Mouse (Mus musculus) brain, embryonic 14.5 days (tissue): ENCODE measurements around the gene Gnai2. TPM values are rescaled to one million over a fixed set of nuclear protein-coding genes. Genes with fewer than 3 reads are reported as not detected.
"Not testable (repeated sequence)": the region's sequence is repeated elsewhere in the genome, so short reads cannot be mapped to it uniquely, and the experiment has no call there.

ENCODE experiments used
- DNase-seq: peaks from one replicate; pipeline ENCODE4 v3.0.0-alpha.2; 2011; ENCODE audit warnings: low read depth
- CTCF ChIP-seq: fragments of 200-500 bp; IDR thresholded peaks from 2 replicates; pipeline ENCODE4 v1.5.1; 2012; ENCODE audit warnings: inconsistent platforms, mild to moderate bottlenecking, moderate library complexity, borderline replicate concordance; ENCODE audit not compliant: insufficient read depth, insufficient read length; ENCODE audit errors: extremely low read depth
- POLR2A ChIP-seq: fragments of 200-500 bp; IDR thresholded peaks from 2 replicates; pipeline ENCODE4 v1.6.1; 2012; ENCODE audit warnings: mild to moderate bottlenecking, inconsistent platforms, borderline replicate concordance; ENCODE audit not compliant: poor library complexity, insufficient read depth, insufficient read length, severe bottlenecking; ENCODE audit errors: extremely low read depth
- polyA plus RNA-seq: library from polyadenylated mRNA; depleted of rRNA; stranded (reverse); fragments of >200 nt; gene quantifications from 2 replicates; pipeline ENCODE4 v1.2.3, GENCODE M21; 2012; rRNA removed

Gene Gnai2
- polyA plus RNA-seq, 1 experiment, result 488 TPM

DNA sequence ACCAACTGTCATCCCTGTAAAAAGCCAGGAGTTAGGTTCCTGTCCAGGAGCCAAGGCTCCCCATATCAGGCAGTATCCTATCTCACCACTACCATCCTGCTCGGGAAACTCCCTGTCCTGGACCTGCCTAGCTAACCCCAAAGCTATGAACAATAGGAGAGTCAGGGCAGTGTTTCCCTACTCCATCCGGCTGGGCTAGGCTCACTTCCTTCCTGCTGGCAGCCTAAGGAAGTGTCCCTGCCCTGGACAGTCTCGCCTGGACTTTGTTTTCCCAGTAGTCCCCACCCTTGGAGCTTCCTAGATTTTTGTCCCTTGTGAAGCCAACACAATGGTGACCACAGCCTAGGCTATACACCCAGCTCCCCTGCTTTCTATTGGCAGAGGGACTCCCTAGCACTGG is 68.3 kb downstream of the Gnai2 start:
- no peak for TF ChIP-seq CTCF
- no peak for TF ChIP-seq POLR2A
- DNase-seq, result no peak

GRCm38 (mm10) chr9:107566041-107566709 is 69.0 kb downstream of the Gnai2 start:
- peak; percentile 81 for TF ChIP-seq CTCF
- TF ChIP-seq POLR2A, result no peak
- DNase-seq, result peak; percentile 75

- DNase-seq, result not testable (repeated sequence)
- 0 out of 2 replicates have a peak, but pooled peaks have one; percentile 21 for TF ChIP-seq CTCF
These were observed 69.6 kb downstream of the Gnai2 start for GRCm38 (mm10) chr9:107565556-107565955.

Other genes starting within 250 kb of the Gnai2 start
- 105 and 143 TPM in 2 replicates for gene Cacna2d2, start 235.8 kb downstream of the Gnai2 start, polyA plus RNA-seq
- gene Tmem115, start 101.4 kb downstream of the Gnai2 start, polyA plus RNA-seq, result 37.3 and 42.1 TPM in 2 replicates
- gene Cyb561d2, start 93.2 kb downstream of the Gnai2 start, polyA plus RNA-seq, result 34.3 and 45.7 TPM in 2 replicates
- gene Nprl2, start 93.1 kb downstream of the Gnai2 start, polyA plus RNA-seq, result 74.5 and 109 TPM in 2 replicates
- 7.4 and 8.4 TPM in 2 replicates for gene Zmynd10, start 88.1 kb downstream of the Gnai2 start, polyA plus RNA-seq
- gene Rassf1, start 83.8 kb downstream of the Gnai2 start, polyA plus RNA-seq, result 31.5 and 34.2 TPM in 2 replicates
- gene Tusc2, start 72.1 kb downstream of the Gnai2 start, polyA plus RNA-seq, result 97.6 and 109 TPM in 2 replicates
- 50.6 and 55.4 TPM in 2 replicates for gene Hyal2, start 67.4 kb downstream of the Gnai2 start, polyA plus RNA-seq
- 3.3 and 5.6 TPM in 2 replicates for gene Hyal1, start 58.4 kb downstream of the Gnai2 start, polyA plus RNA-seq
- 28.8 and 32.4 TPM in 2 replicates for gene Naa80, start 56.5 kb downstream of the Gnai2 start, polyA plus RNA-seq
- 1.2 and 1.6 TPM in 2 replicates for gene Hyal3, start 54.5 kb downstream of the Gnai2 start, polyA plus RNA-seq
- gene Ifrd2, start 47.7 kb downstream of the Gnai2 start, polyA plus RNA-seq, result 21.4 and 29.6 TPM in 2 replicates
- gene Sema3b, start 26.1 kb downstream of the Gnai2 start, polyA plus RNA-seq, result 3.9 and 6.7 TPM in 2 replicates
- gene Slc38a3, start 34.2 kb upstream of the Gnai2 start, polyA plus RNA-seq, result 79.7 and 82.3 TPM in 2 replicates
- gene Gnat1, start 44.3 kb upstream of the Gnai2 start, polyA plus RNA-seq, result 0.39 and 0.48 TPM in 2 replicates
- 163 and 176 TPM in 2 replicates for gene Sema3f, start 75.1 kb upstream of the Gnai2 start, polyA plus RNA-seq
- gene Rbm5, start 135.6 kb upstream of the Gnai2 start, polyA plus RNA-seq, result 183 and 228 TPM in 2 replicates
- gene Rbm6, start 237.9 kb upstream of the Gnai2 start, polyA plus RNA-seq, result 82.3 and 90.4 TPM in 2 replicates